Mouse (Mus musculus): Measurements from ENCODE around the gene Mtmr2. TPM values are rescaled to one million over a fixed set of nuclear protein-coding genes. Genes with fewer than 3 reads are reported as not detected.
"Not testable (repeated sequence)": the region's sequence is repeated elsewhere in the genome, so short reads cannot be mapped to it uniquely, and the experiment has no call there.

Mtmr2 gene
- polyA plus RNA-seq, 1 experiment from 2014 or later: 86.8 TPM

GRCm38 (mm10) chr9:13752543-13752942 lies 4.3 kb downstream of the Mtmr2 start:
- no peak overlapping the region for H3K9ac ChIP-seq
- 83% methylated on average over 4 of the region's 4 CpGs for WGBS
- no peak overlapping the region for H3K4me2 ChIP-seq (replicated peaks)
- no peak for ATAC-seq (ENCODE audit: low FRiP score, low read depth)
- no peaks in the 10 kb centered on the region for H3K27me3 ChIP-seq
- no peak overlapping the region for H3K4me3 ChIP-seq
- H3K4me1 ChIP-seq: peaks cover 14% of the 10 kb centered on the region
- peaks cover 5% of the 10 kb centered on the region; the same call in 1 of the 2 replicates for H3K9me3 ChIP-seq
- H3K27ac ChIP-seq: no peak overlapping the region
- no peaks in the 10 kb centered on the region; the same call in 1 of the 2 replicates for H3K36me3 ChIP-seq

- ATAC-seq (ENCODE audit: low FRiP score, low read depth): no peak
Measured at GRCm38 (mm10) chr9:13760430-13760829, 12.2 kb downstream of the Mtmr2 start.

GRCm38 (mm10) chr9:13765624-13766023 lies 17.4 kb downstream of the Mtmr2 start:
- H3K27ac ChIP-seq: no peak overlapping the region; the same call in 1 of the 2 replicates
- no peak for ATAC-seq (ENCODE audit: low FRiP score, low read depth)
- no peaks in the 10 kb centered on the region for H3K9me3 ChIP-seq
- no peaks in the 10 kb centered on the region for H3K27me3 ChIP-seq
- WGBS: 90% methylated on average over 2 of the region's 2 CpGs
- no peak overlapping the region for H3K9ac ChIP-seq
- no peaks in the 10 kb centered on the region for H3K4me1 ChIP-seq
- peaks cover 4% of the 10 kb centered on the region; the same call in 1 of the 2 replicates for H3K36me3 ChIP-seq
- no peak overlapping the region for H3K4me2 ChIP-seq (replicated peaks)
- no peak overlapping the region for H3K4me3 ChIP-seq

More at GRCm38 (mm10) chr9:13760430-13760829, 12.2 kb downstream of the Mtmr2 start:
- Histone ChIP-seq H3K4me2 (replicated peaks) (no peak overlapping the region), H3K4me3 (no peak overlapping the region), H3K27me3 (no peaks in the 10 kb centered on the region), H3K9ac (no peak overlapping the region), H3K4me1 (no peaks in the 10 kb centered on the region), H3K36me3 (peaks cover 14% of the 10 kb centered on the region), H3K9me3 (no peaks in the 10 kb centered on the region), H3K27ac (no peak overlapping the region)
- WGBS: 95% methylated on average over 3 of the region's 3 CpGs

- H3K4me1 ChIP-seq: no peaks in the 10 kb centered on the region
- no peaks in the 10 kb centered on the region for H3K9me3 ChIP-seq
- WGBS: 90% methylated on average over 7 of the region's 7 CpGs
- H3K4me2 ChIP-seq (replicated peaks): no peak overlapping the region
- no peak overlapping the region for H3K4me3 ChIP-seq
- H3K27ac ChIP-seq: no peak overlapping the region
- ATAC-seq (ENCODE audit: low FRiP score, low read depth): no peak
- H3K27me3 ChIP-seq: no peaks in the 10 kb centered on the region
- no peak overlapping the region for H3K9ac ChIP-seq
- peaks cover 4% of the 10 kb centered on the region; the same call in 1 of the 2 replicates for H3K36me3 ChIP-seq
Measured at GRCm38 (mm10) chr9:13766570-13766969, 18.4 kb downstream of the Mtmr2 start.

- no peak for ATAC-seq (ENCODE audit: low FRiP score, low read depth)
- Histone ChIP-seq H3K27me3 (no peaks in the 10 kb centered on the region), H3K4me1 (no peaks in the 10 kb centered on the region), H3K9ac (no peak overlapping the region), H3K4me3 (no peak overlapping the region), H3K4me2 (replicated peaks) (no peak overlapping the region), H3K27ac (no peak overlapping the region), H3K36me3 (no peaks in the 10 kb centered on the region), H3K9me3 (no peaks in the 10 kb centered on the region)
- 100% methylated on average over 1 of the region's 1 CpGs for WGBS
Measured at GRCm38 (mm10) chr9:13774732-13775131, 26.5 kb downstream of the Mtmr2 start.

GRCm38 (mm10) chr9:13781985-13782384 lies 33.8 kb downstream of the Mtmr2 start:
- Histone ChIP-seq H3K27me3 (no peaks in the 10 kb centered on the region), H3K9ac (no peak overlapping the region), H3K4me3 (no peak overlapping the region), H3K4me2 (replicated peaks) (no peak overlapping the region), H3K9me3 (no peaks in the 10 kb centered on the region), H3K27ac (no peak overlapping the region), H3K36me3 (peaks cover 41% of the 10 kb centered on the region), H3K4me1 (no peaks in the 10 kb centered on the region)
- WGBS: 88% methylated on average over 1 of the region's 1 CpGs
- no peak for ATAC-seq (ENCODE audit: low FRiP score, low read depth)

GRCm38 (mm10) chr9:13790864-13791263 lies 42.7 kb downstream of the Mtmr2 start:
- not testable (repeated sequence) for ATAC-seq (ENCODE audit: low FRiP score, low read depth); H3K4me3 ChIP-seq; H3K4me1 ChIP-seq; H3K27me3 ChIP-seq; H3K4me2 ChIP-seq (replicated peaks); H3K9ac ChIP-seq; H3K9me3 ChIP-seq; H3K27ac ChIP-seq
- WGBS: 98% methylated on average over 8 of the region's 8 CpGs
- H3K36me3 ChIP-seq: peaks cover 65% of the 10 kb centered on the region

GRCm38 (mm10) chr9:13794302-13794701 lies 46.1 kb downstream of the Mtmr2 start:
- Histone ChIP-seq H3K4me1 (no peaks in the 10 kb centered on the region), H3K9ac (no peak overlapping the region), H3K4me3 (no peak overlapping the region), H3K27ac (no peak overlapping the region), H3K27me3 (no peaks in the 10 kb centered on the region), H3K4me2 (replicated peaks) (no peak overlapping the region), H3K36me3 (peaks cover 72% of the 10 kb centered on the region), H3K9me3 (no peaks in the 10 kb centered on the region)
- WGBS: 78% methylated on average over 1 of the region's 1 CpGs
- ATAC-seq (ENCODE audit: low FRiP score, low read depth): no peak

GRCm38 (mm10) chr9:13794756-13795155 lies 46.5 kb downstream of the Mtmr2 start:
- H3K4me1 ChIP-seq: no peaks in the 10 kb centered on the region
- H3K4me3 ChIP-seq: no peak overlapping the region
- H3K36me3 ChIP-seq: peaks cover 72% of the 10 kb centered on the region
- 85% methylated on average over 2 of the region's 2 CpGs for WGBS
- no peaks in the 10 kb centered on the region for H3K27me3 ChIP-seq
- no peaks in the 10 kb centered on the region for H3K9me3 ChIP-seq
- H3K4me2 ChIP-seq (replicated peaks): no peak overlapping the region
- ATAC-seq (ENCODE audit: low FRiP score, low read depth): no peak
- no peak overlapping the region for H3K9ac ChIP-seq
- H3K27ac ChIP-seq: no peak overlapping the region

- ATAC-seq (ENCODE audit: low FRiP score, low read depth): no peak
- 69% methylated on average over 1 of the region's 1 CpGs for WGBS
- Histone ChIP-seq H3K4me3 (no peak overlapping the region), H3K4me1 (no peaks in the 10 kb centered on the region), H3K9ac (no peak overlapping the region), H3K36me3 (peaks cover 77% of the 10 kb centered on the region), H3K9me3 (no peaks in the 10 kb centered on the region), H3K27ac (no peak overlapping the region), H3K27me3 (no peaks in the 10 kb centered on the region), H3K4me2 (replicated peaks) (no peak overlapping the region)
Measured at GRCm38 (mm10) chr9:13804480-13804879, 56.3 kb downstream of the Mtmr2 start.

- 93% methylated on average over 7 of the region's 7 CpGs for WGBS
- no peak for ATAC-seq (ENCODE audit: low FRiP score, low read depth)
- peaks cover 84% of the 10 kb centered on the region for H3K36me3 ChIP-seq
Measured at GRCm38 (mm10) chr9:13806854-13807253, 58.6 kb downstream of the Mtmr2 start.

GRCm38 (mm10) chr9:13807657-13808056 lies 59.4 kb downstream of the Mtmr2 start:
- H3K9me3 ChIP-seq: no peaks in the 10 kb centered on the region
- no peaks in the 10 kb centered on the region for H3K27me3 ChIP-seq
- H3K4me2 ChIP-seq (replicated peaks): no peak overlapping the region
- H3K4me1 ChIP-seq: no peaks in the 10 kb centered on the region
- no peak overlapping the region for H3K9ac ChIP-seq
- ATAC-seq (ENCODE audit: low FRiP score, low read depth): no peak
- peaks cover 86% of the 10 kb centered on the region for H3K36me3 ChIP-seq
- no peak overlapping the region for H3K4me3 ChIP-seq
- H3K27ac ChIP-seq: no peak overlapping the region
- WGBS: 91% methylated on average over 5 of the region's 5 CpGs

More at GRCm38 (mm10) chr9:13806854-13807253, 58.6 kb downstream of the Mtmr2 start:
- no peaks in the 10 kb centered on the region for H3K4me1 ChIP-seq
- no peaks in the 10 kb centered on the region for H3K9me3 ChIP-seq
- no peak overlapping the region for H3K4me3 ChIP-seq
- H3K4me2 ChIP-seq (replicated peaks): no peak overlapping the region
- H3K9ac ChIP-seq: no peak overlapping the region
- H3K27ac ChIP-seq: no peak overlapping the region
- no peaks in the 10 kb centered on the region for H3K27me3 ChIP-seq

GRCm38 (mm10) chr9:13809937-13810336 lies 61.7 kb downstream of the Mtmr2 start:
- no peaks in the 10 kb centered on the region for H3K9me3 ChIP-seq
- peaks cover 73% of the 10 kb centered on the region for H3K36me3 ChIP-seq
- no peak overlapping the region for H3K27ac ChIP-seq
- H3K4me3 ChIP-seq: no peak overlapping the region
- no peak for ATAC-seq (ENCODE audit: low FRiP score, low read depth)
- H3K27me3 ChIP-seq: no peaks in the 10 kb centered on the region
- H3K9ac ChIP-seq: no peak overlapping the region
- no peak overlapping the region for H3K4me2 ChIP-seq (replicated peaks)
- H3K4me1 ChIP-seq: no peaks in the 10 kb centered on the region

Data from limb, embryonic 13.5 days (tissue).